Mouse (Mus musculus): ENCODE data around the gene Ly86. TPM values are rescaled to one million over a fixed set of nuclear protein-coding genes. Genes with fewer than 3 reads are reported as not detected.

The Ly86 gene
- total RNA-seq, 4 experiments from 2014 or later, result 8.7 to 78.2 (median 39.6) TPM

GRCm38 (mm10) chr13:37431707-37432106 is 86.7 kb downstream of the Ly86 start:
- no peak for DNase-seq (ENCODE audit: low spot score in 2 of 2)

GRCm38 (mm10) chr13:37432653-37433052 is 87.6 kb downstream of the Ly86 start:
- DNase-seq (ENCODE audit: low spot score in 2 of 2), result no peak

- DNase-seq (ENCODE audit: low spot score in 2 of 2), result no peak
Observed at GRCm38 (mm10) chr13:37433142-37433541, 88.1 kb downstream of the Ly86 start.

GRCm38 (mm10) chr13:37433730-37434129 is 88.7 kb downstream of the Ly86 start:
- DNase-seq (ENCODE audit: low spot score in 2 of 2), result no peak

- DNase-seq (ENCODE audit: low spot score in 2 of 2), result peak; percentile 38 to 67
Observed at GRCm38 (mm10) chr13:37434137-37434772, 89.2 kb downstream of the Ly86 start.

- no peak for DNase-seq (ENCODE audit: low spot score in 2 of 2)
Observed at GRCm38 (mm10) chr13:37434841-37435240, 89.8 kb downstream of the Ly86 start.

GRCm38 (mm10) chr13:37436267-37437013 is 91.4 kb downstream of the Ly86 start:
- DNase-seq (ENCODE audit: low spot score in 2 of 2), result no peak

GRCm38 (mm10) chr13:37438788-37439187 is 93.8 kb downstream of the Ly86 start:
- no peak for DNase-seq (ENCODE audit: low spot score in 2 of 2)

GRCm38 (mm10) chr13:37439477-37439876 is 94.5 kb downstream of the Ly86 start:
- no peak for DNase-seq (ENCODE audit: low spot score in 2 of 2)

- DNase-seq (ENCODE audit: low spot score in 2 of 2), result no peak
Observed at GRCm38 (mm10) chr13:37439941-37440340, 94.9 kb downstream of the Ly86 start.

GRCm38 (mm10) chr13:37440593-37441307 is 95.7 kb downstream of the Ly86 start:
- no peak for DNase-seq (ENCODE audit: low spot score in 2 of 2)

GRCm38 (mm10) chr13:37442058-37442457 is 97.0 kb downstream of the Ly86 start:
- no peak for DNase-seq (ENCODE audit: low spot score in 2 of 2)

- no peak for DNase-seq (ENCODE audit: low spot score in 2 of 2)
Observed at GRCm38 (mm10) chr13:37442531-37442930, 97.5 kb downstream of the Ly86 start.

GRCm38 (mm10) chr13:37446699-37447258 is 101.8 kb downstream of the Ly86 start:
- DNase-seq (ENCODE audit: low spot score in 2 of 2), result no peak

GRCm38 (mm10) chr13:37451021-37451420 is 106.0 kb downstream of the Ly86 start:
- no peak for DNase-seq (ENCODE audit: low spot score in 2 of 2)

- no peak for DNase-seq (ENCODE audit: low spot score in 2 of 2)
Observed at GRCm38 (mm10) chr13:37451471-37451870, 106.5 kb downstream of the Ly86 start.

GRCm38 (mm10) chr13:37452022-37452941 is 107.3 kb downstream of the Ly86 start:
- DNase-seq (ENCODE audit: low spot score in 2 of 2), result peak in 1 of 2 experiments; percentile 42

- DNase-seq (ENCODE audit: low spot score in 2 of 2), result peak; percentile 75 to 85
Observed at GRCm38 (mm10) chr13:37453203-37453602, 108.2 kb downstream of the Ly86 start.

GRCm38 (mm10) chr13:37454356-37454755 is 109.3 kb downstream of the Ly86 start:
- DNase-seq (ENCODE audit: low spot score in 2 of 2), result no peak

GRCm38 (mm10) chr13:37455561-37455960 is 110.6 kb downstream of the Ly86 start:
- no peak for DNase-seq (ENCODE audit: low spot score in 2 of 2)

Measured in layer of hippocampus, adult 8-10 months (tissue).